Mouse (Mus musculus) intestine, embryonic 15.5 days (tissue): ENCODE measurements around the gene Gm20388. TPM values are rescaled to one million over a fixed set of nuclear protein-coding genes. Genes with fewer than 3 reads are reported as not detected.

Experiments used
- ATAC-seq: fragments of 200-750 bp; cut with Nextera tagmentation; 2 replicates; pipeline ENCODE4 v1.8.0; 2017; ENCODE audit warnings: moderate TSS enrichment, moderate library complexity
- H3K27ac ChIP-seq: fragments of 300-500 bp; sonication (generic); 2 replicates; pipeline ENCODE4 v1.5.1; 2015; ENCODE audit warnings: mild to moderate bottlenecking, inconsistent platforms
- H3K27me3 ChIP-seq: fragments of 300-500 bp; sonication (generic); replicated peaks from 2 replicates; pipeline ENCODE4 v1.6.1; 2015; ENCODE audit warnings: inconsistent platforms
- H3K36me3 ChIP-seq: fragments of 300-500 bp; sonication (generic); 2 replicates; pipeline ENCODE4 v1.6.1; 2015; ENCODE audit warnings: inconsistent platforms
- H3K4me1 ChIP-seq: fragments of 300-500 bp; sonication (generic); replicated peaks from 2 replicates; pipeline ENCODE4 v1.6.1; 2015; ENCODE audit warnings: inconsistent platforms
- H3K4me2 ChIP-seq: fragments of 300-500 bp; sonication (generic); replicated peaks from 2 replicates; pipeline ENCODE4 v1.6.1; 2015; ENCODE audit warnings: mild to moderate bottlenecking, inconsistent platforms
- H3K4me3 ChIP-seq: fragments of 300-500 bp; sonication (generic); replicated peaks from 2 replicates; pipeline ENCODE4 v1.5.1; 2015; ENCODE audit warnings: inconsistent platforms
- H3K9ac ChIP-seq: fragments of 300-500 bp; sonication (generic); 2 replicates; pipeline ENCODE4 v1.6.1; 2015; ENCODE audit warnings: inconsistent platforms
- H3K9me3 ChIP-seq: fragments of 300-500 bp; sonication (generic); 2 replicates; pipeline ENCODE4 v1.6.1; 2016; ENCODE audit warnings: inconsistent platforms
- WGBS: fragments of 180-500 bp; shearing (Covaris S2); methylation state at CpG from one replicate; pipeline ENCODE4 v1.1.7; 2015; 5-methylcytosine and 5-hydroxymethylcytosine counted together
- polyA plus RNA-seq: library from polyadenylated mRNA; unstranded; fragments of >200 nt; fragmentation: Nextera tagmentation; extraction: Ambion mirVana; gene quantifications from 2 replicates; pipeline ENCODE4 v1.2.1, GENCODE M21; 2015

Gene Gm20388
- polyA plus RNA-seq, 1 experiment from 2014 or later: not detected

DNA sequence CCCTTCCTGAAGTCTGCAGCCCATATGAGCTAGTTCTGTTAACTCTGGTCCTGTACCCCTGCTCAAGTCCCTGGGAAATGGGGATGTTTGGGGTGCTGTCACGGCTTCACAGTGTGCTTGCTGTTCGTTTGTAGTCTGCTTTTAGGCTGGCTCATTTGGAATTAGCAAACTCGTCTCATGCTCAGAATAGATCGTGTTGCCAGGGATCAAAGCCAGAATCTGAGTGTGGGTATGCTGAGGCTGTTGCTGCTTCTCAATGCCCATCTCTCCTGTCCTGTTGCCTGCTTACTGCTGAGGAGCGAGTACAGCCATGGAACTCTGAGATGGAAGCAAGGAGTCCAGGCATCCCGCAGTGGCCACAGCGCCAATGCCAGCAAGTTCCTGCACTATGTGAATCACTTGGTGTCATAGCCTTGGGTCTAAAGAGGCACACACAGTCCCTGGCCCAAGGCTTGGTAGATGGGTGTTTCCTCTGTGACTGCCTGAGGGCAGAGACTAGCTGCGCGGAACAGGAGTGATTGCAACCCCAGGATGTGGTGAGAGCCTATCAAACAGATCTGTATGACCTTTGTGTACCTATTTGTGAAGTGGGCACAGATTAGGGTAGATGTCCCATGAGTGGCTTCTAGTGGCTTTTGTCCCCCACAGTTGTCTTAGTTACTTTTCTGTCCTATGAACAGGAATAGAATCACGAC lies 4364.9 kb downstream of the Gm20388 start:
- Histone ChIP-seq H3K4me2 (no peak overlapping the region), H3K36me3 (peaks cover 4% of the 10 kb centered on the region), H3K4me1 (peaks cover 28% of the 10 kb centered on the region), H3K27ac (no peak overlapping the region), H3K27me3 (no peaks in the 10 kb centered on the region), H3K9me3 (no peaks in the 10 kb centered on the region), H3K4me3 (no peak overlapping the region), H3K9ac (no peak overlapping the region)
- ATAC-seq: no peak
- WGBS: 92% methylated on average over 10 of the region's 10 CpGs

GRCm38 (mm10) chr8:124277951-124278910 lies 4367.6 kb downstream of the Gm20388 start:
- no peak for ATAC-seq
- Histone ChIP-seq H3K36me3 (peaks cover 4% of the 10 kb centered on the region; the same call in 1 of the 2 replicates), H3K27ac (no peak overlapping the region), H3K9ac (no peak overlapping the region), H3K4me1 (peaks cover 37% of the 10 kb centered on the region), H3K4me3 (no peak overlapping the region), H3K9me3 (no peaks in the 10 kb centered on the region), H3K27me3 (no peaks in the 10 kb centered on the region), H3K4me2 (no peak overlapping the region)
- WGBS: 68% methylated on average over 24 of the region's 24 CpGs

DNA sequence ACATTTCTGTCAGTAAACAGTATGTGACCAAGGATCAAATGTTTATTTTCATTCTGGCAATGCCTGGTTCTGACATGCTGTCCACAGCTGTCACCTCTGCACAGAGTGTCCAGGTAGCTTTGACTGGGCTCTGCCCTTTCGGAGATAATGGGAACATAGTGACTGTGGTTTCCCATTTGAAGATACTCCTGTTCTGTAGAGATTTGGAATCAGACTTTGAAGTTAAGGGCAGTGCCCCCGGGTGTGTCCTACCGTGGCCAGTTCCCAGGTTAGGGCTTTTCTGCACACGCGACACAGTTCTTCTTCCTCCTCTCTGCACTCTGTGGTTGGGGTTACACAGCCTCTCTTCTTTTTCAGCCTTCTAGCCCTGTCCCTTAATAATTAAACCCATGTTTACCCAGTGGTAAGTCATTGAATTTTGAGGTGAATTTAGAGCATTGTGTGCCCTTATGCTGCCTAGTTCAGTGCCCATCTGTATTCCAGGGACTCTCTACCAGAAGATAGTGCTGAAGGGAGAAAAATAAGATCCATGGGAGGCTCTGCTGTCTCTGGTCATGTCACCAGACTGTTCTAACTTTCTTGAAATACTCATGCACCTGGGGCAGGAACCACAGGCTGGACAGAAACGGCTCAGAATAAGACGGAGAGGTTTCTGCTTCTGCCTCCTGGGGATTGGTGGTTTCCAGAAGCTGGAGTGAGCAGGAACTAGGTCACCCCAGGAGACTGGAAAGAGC lies 4368.5 kb downstream of the Gm20388 start:
- Histone ChIP-seq H3K36me3 (peaks cover 4% of the 10 kb centered on the region; the same call in 1 of the 2 replicates), H3K4me3 (no peak overlapping the region), H3K27ac (no peak overlapping the region), H3K4me2 (no peak overlapping the region), H3K9ac (no peak overlapping the region), H3K4me1 (peaks cover 36% of the 10 kb centered on the region), H3K9me3 (no peaks in the 10 kb centered on the region), H3K27me3 (no peaks in the 10 kb centered on the region)
- 63% methylated on average over 7 of the region's 7 CpGs for WGBS
- peak; percentile 52 for ATAC-seq

- ATAC-seq: no peak
- Histone ChIP-seq H3K4me2 (no peak overlapping the region), H3K9ac (no peak overlapping the region), H3K36me3 (peaks cover 4% of the 10 kb centered on the region; the same call in 1 of the 2 replicates), H3K9me3 (no peaks in the 10 kb centered on the region), H3K4me3 (no peak overlapping the region), H3K4me1 (peaks cover 39% of the 10 kb centered on the region), H3K27me3 (no peaks in the 10 kb centered on the region), H3K27ac (no peak overlapping the region)
- 93% methylated on average over 5 of the region's 5 CpGs for WGBS
These were observed 4369.0 kb downstream of the Gm20388 start for GRCm38 (mm10) chr8:124279690-124279985.

DNA sequence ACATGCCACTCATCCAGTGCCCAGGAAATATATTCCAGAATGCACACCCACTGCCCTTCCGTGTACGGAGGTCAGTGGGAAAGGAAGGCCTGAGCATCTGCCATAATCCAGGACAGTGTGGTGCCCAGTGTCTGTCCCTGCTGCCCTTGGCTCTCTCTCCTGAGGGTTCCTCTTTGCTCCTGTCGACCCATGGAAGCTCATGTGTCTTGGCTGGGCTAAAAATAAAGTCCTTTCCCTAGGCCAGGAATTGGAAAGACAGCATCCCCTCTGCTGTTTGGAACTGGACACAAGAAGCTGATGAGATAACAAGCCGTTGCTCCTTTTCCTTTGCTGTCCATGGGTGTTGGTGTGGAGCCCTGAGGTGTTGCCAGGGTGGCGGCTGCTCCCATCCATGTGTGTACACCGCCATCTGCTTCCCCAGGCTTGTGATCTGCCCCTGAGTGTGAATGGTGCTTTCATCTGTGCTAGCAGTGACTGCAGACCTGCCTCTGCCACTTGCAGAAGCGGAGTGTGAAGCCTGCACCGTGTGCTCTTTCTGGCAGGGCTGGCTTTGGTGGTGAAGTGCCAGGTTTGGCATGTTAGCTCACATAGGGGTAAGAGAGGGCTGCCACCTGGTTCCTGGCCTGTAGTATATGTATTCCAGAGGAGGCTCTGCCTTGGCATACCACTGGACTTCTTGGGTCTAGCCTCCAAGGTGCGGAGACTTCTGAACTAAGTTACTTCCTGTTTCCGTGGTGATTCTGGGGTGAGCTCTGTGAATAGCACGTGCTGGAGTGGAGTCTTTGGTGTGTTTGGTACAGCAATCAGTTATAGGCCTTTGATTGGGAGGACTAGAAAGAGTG lies 4371.3 kb downstream of the Gm20388 start:
- no peaks in the 10 kb centered on the region for H3K27me3 ChIP-seq
- no peak for ATAC-seq
- no peak overlapping the region for H3K4me3 ChIP-seq
- H3K36me3 ChIP-seq: no peaks in the 10 kb centered on the region
- no peaks in the 10 kb centered on the region for H3K9me3 ChIP-seq
- H3K27ac ChIP-seq: no peak overlapping the region
- no peak overlapping the region for H3K4me2 ChIP-seq
- H3K9ac ChIP-seq: no peak overlapping the region
- peaks cover 59% of the 10 kb centered on the region for H3K4me1 ChIP-seq
- WGBS: 69% methylated on average over 11 of the region's 11 CpGs

- Histone ChIP-seq H3K36me3 (no peaks in the 10 kb centered on the region), H3K9me3 (no peaks in the 10 kb centered on the region), H3K27ac (peak overlapping the region; percentile 36), H3K27me3 (no peaks in the 10 kb centered on the region), H3K4me1 (peaks cover 62% of the 10 kb centered on the region), H3K4me3 (no peak overlapping the region), H3K9ac (no peak overlapping the region), H3K4me2 (no peak overlapping the region)
- no peak for ATAC-seq
- WGBS: 62% methylated on average over 12 of the region's 12 CpGs
These were observed 4372.4 kb downstream of the Gm20388 start for GRCm38 (mm10) chr8:124282878-124283630.

- no peak for ATAC-seq
These were observed 4373.1 kb downstream of the Gm20388 start for GRCm38 (mm10) chr8:124283644-124284332.

DNA sequence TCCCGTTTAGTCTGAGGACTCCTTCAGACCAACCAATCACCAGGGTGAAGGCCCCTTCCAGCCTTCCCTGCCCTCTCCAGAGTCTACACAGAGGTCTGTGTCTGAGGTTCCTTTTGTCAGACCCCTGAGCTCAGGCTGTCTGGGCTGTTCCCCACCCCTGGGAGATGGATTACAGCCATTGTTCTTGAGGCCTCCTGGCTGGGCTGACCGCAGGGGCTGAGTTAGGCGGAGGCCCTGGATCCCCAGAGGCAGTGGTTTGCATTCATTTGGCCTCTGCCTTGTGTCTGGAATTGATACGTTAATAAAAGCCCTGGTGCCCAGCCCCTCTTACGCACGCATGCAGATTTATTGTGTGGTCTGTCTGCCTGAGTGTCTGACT lies 4373.7 kb downstream of the Gm20388 start:
- no peaks in the 10 kb centered on the region for H3K9me3 ChIP-seq
- H3K9ac ChIP-seq: no peak overlapping the region
- 0 out of 2 replicates have a peak, but pooled peaks have one; percentile 14 for ATAC-seq
- H3K4me2 ChIP-seq: no peak overlapping the region
- no peak overlapping the region for H3K4me3 ChIP-seq
- peaks cover 54% of the 10 kb centered on the region for H3K4me1 ChIP-seq
- H3K36me3 ChIP-seq: no peaks in the 10 kb centered on the region
- no peaks in the 10 kb centered on the region for H3K27me3 ChIP-seq
- WGBS: 32% methylated on average over 6 of the region's 6 CpGs
- peak overlapping the region; percentile 36 for H3K27ac ChIP-seq

More at GRCm38 (mm10) chr8:124283644-124284332, 4373.1 kb downstream of the Gm20388 start:
- Histone ChIP-seq H3K27me3 (no peaks in the 10 kb centered on the region), H3K4me3 (no peak overlapping the region), H3K4me1 (peaks cover 59% of the 10 kb centered on the region), H3K9me3 (no peaks in the 10 kb centered on the region), H3K36me3 (no peaks in the 10 kb centered on the region), H3K9ac (no peak overlapping the region), H3K4me2 (no peak overlapping the region), H3K27ac (peak overlapping the region; percentile 36)
- WGBS: 59% methylated on average over 11 of the region's 11 CpGs

- ATAC-seq: peak; percentile 54
- H3K27me3 ChIP-seq: no peaks in the 10 kb centered on the region
- H3K4me1 ChIP-seq: peaks cover 53% of the 10 kb centered on the region
- no peak overlapping the region for H3K9ac ChIP-seq
- H3K9me3 ChIP-seq: no peaks in the 10 kb centered on the region
- peak overlapping the region; percentile 36 for H3K27ac ChIP-seq
- WGBS: 43% methylated on average over 9 of the region's 9 CpGs
- no peak overlapping the region for H3K4me3 ChIP-seq
- H3K36me3 ChIP-seq: no peaks in the 10 kb centered on the region
- no peak overlapping the region for H3K4me2 ChIP-seq
These were observed 4374.4 kb downstream of the Gm20388 start for GRCm38 (mm10) chr8:124284984-124285576.

DNA sequence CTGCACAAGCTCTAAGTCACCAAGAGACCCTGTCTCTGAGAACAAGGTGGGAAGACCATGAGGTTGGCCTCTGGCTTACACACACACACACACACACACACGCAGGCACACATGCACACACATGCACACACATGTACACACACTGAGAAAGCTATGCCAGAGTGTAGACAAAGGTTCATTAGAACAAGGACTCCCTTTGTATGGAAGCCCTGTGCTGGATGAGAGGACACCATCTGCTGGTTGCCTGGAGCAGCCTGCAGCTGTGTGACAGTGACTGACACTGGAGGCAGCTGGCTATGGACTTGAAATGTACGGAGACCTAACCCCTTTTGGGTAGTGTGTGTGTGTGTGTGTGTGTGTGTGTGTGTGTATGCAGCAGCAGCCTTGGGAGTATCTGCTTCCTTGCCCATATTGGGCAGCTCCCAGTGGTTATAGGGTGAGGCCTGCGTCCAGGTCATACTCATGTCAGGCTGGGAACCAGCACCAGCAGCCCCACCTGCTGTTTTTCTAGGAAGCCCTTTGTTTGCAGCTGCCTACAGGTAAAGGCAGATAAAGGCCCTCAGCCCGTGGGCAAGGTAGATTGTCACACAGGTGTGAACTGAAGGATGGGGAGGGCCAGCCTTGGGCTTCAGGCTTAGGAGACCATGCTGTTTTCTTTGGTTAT lies 4376.0 kb downstream of the Gm20388 start:
- 59% methylated on average over 4 of the region's 4 CpGs for WGBS
- Histone ChIP-seq H3K4me2 (no peak overlapping the region), H3K4me3 (no peak overlapping the region), H3K4me1 (peaks cover 55% of the 10 kb centered on the region), H3K9ac (no peak overlapping the region), H3K27ac (peak overlapping the region; percentile 14; the same call in 1 of the 2 replicates), H3K36me3 (no peaks in the 10 kb centered on the region), H3K27me3 (no peaks in the 10 kb centered on the region), H3K9me3 (no peaks in the 10 kb centered on the region)
- peak; percentile 56 for ATAC-seq
